Mouse (Mus musculus) MEL (cell line): ENCODE data around the gene Kif3b.

Source experiments
- CTCF ChIP-seq, 3 experiments: IDR thresholded peaks in 2 of 3; conservative IDR thresholded peaks in 1 of 3; 2 replicates each; pipeline ENCODE4 v1.5.1; 2011 to 2012; ENCODE audit warnings: low read length in 3 of 3, low read depth in 2 of 3, mild to moderate bottlenecking in 2 of 3, improper control_type of control experiment in 1 of 3, inconsistent platforms in 1 of 3, mixed read lengths in 1 of 3, moderate library complexity in 1 of 3; ENCODE audit not compliant: control insufficient read depth in 1 of 3, insufficient read depth in 1 of 3, poor library complexity in 1 of 3, severe bottlenecking in 1 of 3
- KAT2A ChIP-seq: conservative IDR thresholded peaks from 2 replicates; pipeline ENCODE4 v1.6.1; 2012; ENCODE audit warnings: low read depth, low read length, improper control_type of control experiment, inconsistent platforms
- MAFK ChIP-seq: IDR thresholded peaks from 2 replicates; pipeline ENCODE4 v1.6.1; 2011; ENCODE audit warnings: low read depth, mild to moderate bottlenecking, low read length, improper control_type of control experiment, borderline replicate concordance
- NRF1 ChIP-seq: IDR thresholded peaks from 2 replicates; pipeline ENCODE4 v1.6.1; 2014; ENCODE audit warnings: low read depth, mild to moderate bottlenecking, inconsistent platforms, low read length, improper control_type of control experiment, moderate library complexity; ENCODE audit not compliant: poor library complexity, insufficient read depth, severe bottlenecking
- POLR2A ChIP-seq, 2 experiments: IDR thresholded peaks; 2 replicates each; pipeline ENCODE4 v1.6.1; 2011 to 2012; ENCODE audit warnings: low read length in 2 of 2, mild to moderate bottlenecking in 2 of 2, control low read depth in 1 of 2, improper control_type of control experiment in 1 of 2, low read depth in 1 of 2, moderate library complexity in 1 of 2; ENCODE audit not compliant: control insufficient read depth in 1 of 2, insufficient read depth in 1 of 2, poor library complexity in 1 of 2
- RAD21 ChIP-seq: IDR thresholded peaks from 2 replicates; pipeline ENCODE4 v1.6.1; 2011; ENCODE audit warnings: mild to moderate bottlenecking, low read depth, low read length, improper control_type of control experiment
- RCOR1 ChIP-seq: IDR thresholded peaks from 2 replicates; pipeline ENCODE4 v1.6.1; 2012; ENCODE audit warnings: low read depth, mild to moderate bottlenecking, inconsistent platforms, low read length, improper control_type of control experiment
- SMC3 ChIP-seq: IDR thresholded peaks from 2 replicates; pipeline ENCODE4 v1.6.1; 2011; ENCODE audit warnings: low read depth, low read length, improper control_type of control experiment
- TAL1 ChIP-seq: IDR thresholded peaks from 2 replicates; pipeline ENCODE4 v1.6.1; 2012; ENCODE audit warnings: mild to moderate bottlenecking, inconsistent platforms, low read length, moderate library complexity, mixed read lengths
- ZC3H11A ChIP-seq: IDR thresholded peaks from 2 replicates; pipeline ENCODE4 v1.6.1; 2012; ENCODE audit warnings: low read depth, mild to moderate bottlenecking, inconsistent platforms, low read length, improper control_type of control experiment
- ZKSCAN1 ChIP-seq: IDR thresholded peaks from 2 replicates; pipeline ENCODE4 v1.6.1; 2012; ENCODE audit warnings: low read depth, mild to moderate bottlenecking, inconsistent platforms, low read length, improper control_type of control experiment, moderate library complexity
- ZNF384 ChIP-seq: IDR thresholded peaks from 2 replicates; pipeline ENCODE4 v1.6.1; 2012; ENCODE audit warnings: low read depth, mild to moderate bottlenecking, inconsistent platforms, low read length, improper control_type of control experiment

- TF ChIP-seq CTCF (IDR thresholded peaks at IDR 0.05 in 2 of 3, conservative IDR thresholded peaks at IDR 0.05 in 1 of 3; ENCODE audit: control insufficient read depth in 1 of 3, insufficient read depth in 1 of 3, low read depth in 2 of 3, low read length in 3 of 3, poor library complexity in 1 of 3, severe bottlenecking in 1 of 3) = no peak
- TF ChIP-seq SMC3 = no peak
- TF ChIP-seq MAFK = no peak
- no peak for TF ChIP-seq ZNF384
- TF ChIP-seq RAD21 = no peak
- no peak for TF ChIP-seq NRF1
- no peak for TF ChIP-seq KAT2A
- no peak for TF ChIP-seq TAL1
- no peak for TF ChIP-seq POLR2A (IDR thresholded peaks at IDR 0.05; ENCODE audit: control insufficient read depth in 1 of 2, insufficient read depth in 1 of 2, low read depth in 1 of 2, low read length in 2 of 2, poor library complexity in 1 of 2)
- no peak for TF ChIP-seq ZKSCAN1
- TF ChIP-seq ZC3H11A = no peak
- TF ChIP-seq RCOR1 = no peak
Observed at GRCm38 (mm10) chr2:153297771-153298170, 6.6 kb downstream of the Kif3b start.
